Mouse (Mus musculus): ENCODE data around the gene Scamp4.
A peak's percentile ranks its signal among the peaks of the same experiment; 100 is the strongest.
"Not testable (repeated sequence)": the region's sequence is repeated elsewhere in the genome, so short reads cannot be mapped to it uniquely, and the experiment has no call there.

Gene Scamp4

DNA sequence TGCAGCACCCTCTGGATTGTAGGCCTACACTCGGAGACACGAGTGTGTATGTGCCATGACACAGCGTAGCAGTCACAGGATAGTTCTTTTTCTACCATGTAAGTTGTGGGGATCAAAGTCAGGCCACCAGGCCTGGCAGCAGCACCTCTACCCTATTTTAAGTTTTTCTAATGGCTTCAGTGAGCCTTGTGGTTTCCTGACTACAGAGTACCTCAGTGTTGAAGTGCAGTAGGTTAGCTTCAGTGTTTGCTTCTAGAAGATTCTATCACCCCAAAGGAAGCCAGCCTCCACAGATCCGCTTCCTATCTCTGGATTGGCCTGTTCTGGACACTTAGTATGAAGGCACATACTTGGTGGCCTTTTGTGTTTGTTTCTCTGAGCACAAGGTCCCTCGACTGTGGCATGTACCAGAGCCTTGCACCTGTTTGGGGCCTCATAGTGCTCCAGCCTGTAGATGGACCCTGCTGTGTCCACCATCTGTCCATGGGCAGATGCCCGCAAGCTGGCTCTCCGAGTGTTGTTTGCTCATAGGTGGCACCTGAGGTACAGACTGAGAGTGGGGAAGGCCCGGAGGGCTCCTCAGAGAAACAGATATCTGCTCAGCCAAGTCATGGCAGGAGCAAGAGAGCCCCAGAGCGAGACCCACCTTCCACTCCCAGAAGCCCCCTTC lies 7.6 kb downstream of the Scamp4 start:
- DNase-seq (ENCODE audit: low spot score) = no peak

DNA sequence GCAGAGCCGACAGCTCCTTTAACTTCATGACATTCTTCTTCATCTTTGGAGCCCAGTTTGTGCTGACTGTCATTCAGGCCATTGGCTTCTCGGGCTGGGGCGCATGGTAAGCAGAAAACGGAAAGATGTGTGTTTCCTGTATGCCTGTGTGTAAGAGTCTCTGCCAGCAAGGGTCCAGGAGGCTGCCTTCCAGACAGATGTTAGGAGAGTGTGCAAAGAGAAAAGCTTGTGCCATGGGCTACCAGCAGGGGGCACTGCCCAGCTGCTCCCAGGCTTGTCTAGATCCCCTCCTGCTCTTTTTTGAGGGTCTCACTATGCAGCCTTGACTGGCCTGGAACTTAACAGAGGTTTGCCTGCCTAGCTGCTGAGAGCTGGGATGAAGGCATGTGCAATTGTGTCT lies 8.4 kb downstream of the Scamp4 start:
- DNase-seq (ENCODE audit: low spot score) = no peak

DNA sequence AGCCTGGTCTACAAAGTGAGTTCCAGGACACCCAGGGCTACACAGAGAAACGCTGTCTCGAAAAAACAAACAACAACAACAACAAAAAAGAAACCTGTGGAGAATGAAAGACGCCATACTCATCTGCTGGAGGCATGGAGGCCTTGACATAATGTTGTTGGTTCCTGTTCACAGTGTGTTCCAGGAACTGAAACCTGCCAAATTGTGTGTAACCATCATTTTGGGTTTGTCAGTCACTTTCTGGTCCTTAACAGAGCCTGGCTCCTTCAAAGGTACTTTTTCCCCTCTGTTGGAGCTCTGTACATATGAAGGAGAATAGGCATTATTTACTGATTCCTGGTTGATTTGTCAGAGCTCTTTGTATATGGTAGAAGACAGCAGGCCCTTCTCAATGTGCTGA lies 9.2 kb downstream of the Scamp4 start:
- no peak for DNase-seq (ENCODE audit: low spot score)

- no peak for DNase-seq (ENCODE audit: low spot score)
Measured at GRCm38 (mm10) chr10:80613821-80614220, 11.1 kb downstream of the Scamp4 start.

GRCm38 (mm10) chr10:80614351-80614750 lies 11.7 kb downstream of the Scamp4 start:
- no peak for DNase-seq (ENCODE audit: low spot score)

- DNase-seq (ENCODE audit: low spot score) = no peak
Measured at GRCm38 (mm10) chr10:80618181-80618580, 15.5 kb downstream of the Scamp4 start.

GRCm38 (mm10) chr10:80619465-80620244 lies 17.0 kb downstream of the Scamp4 start:
- DNase-seq (ENCODE audit: low spot score) = no peak

DNA sequence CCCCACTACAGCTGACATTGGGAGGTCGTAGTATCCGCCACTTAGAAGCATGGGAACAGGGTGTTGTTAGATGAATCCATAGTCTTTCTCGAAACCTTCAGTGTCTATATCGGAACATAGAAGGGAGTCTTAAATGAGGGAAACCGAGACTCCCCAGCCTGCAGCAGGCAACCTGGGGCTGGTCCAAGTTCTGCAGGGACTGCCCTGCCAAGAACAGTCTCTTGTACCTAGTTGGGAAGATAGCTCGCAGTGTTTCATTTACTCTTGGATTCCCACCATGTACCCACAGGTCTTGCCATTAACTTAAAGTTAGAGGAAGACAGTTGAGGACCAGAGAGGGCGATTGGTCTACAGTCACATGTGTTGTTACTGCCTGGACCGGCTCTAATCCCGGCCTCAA lies 17.7 kb downstream of the Scamp4 start:
- no peak for DNase-seq (ENCODE audit: low spot score)

DNA sequence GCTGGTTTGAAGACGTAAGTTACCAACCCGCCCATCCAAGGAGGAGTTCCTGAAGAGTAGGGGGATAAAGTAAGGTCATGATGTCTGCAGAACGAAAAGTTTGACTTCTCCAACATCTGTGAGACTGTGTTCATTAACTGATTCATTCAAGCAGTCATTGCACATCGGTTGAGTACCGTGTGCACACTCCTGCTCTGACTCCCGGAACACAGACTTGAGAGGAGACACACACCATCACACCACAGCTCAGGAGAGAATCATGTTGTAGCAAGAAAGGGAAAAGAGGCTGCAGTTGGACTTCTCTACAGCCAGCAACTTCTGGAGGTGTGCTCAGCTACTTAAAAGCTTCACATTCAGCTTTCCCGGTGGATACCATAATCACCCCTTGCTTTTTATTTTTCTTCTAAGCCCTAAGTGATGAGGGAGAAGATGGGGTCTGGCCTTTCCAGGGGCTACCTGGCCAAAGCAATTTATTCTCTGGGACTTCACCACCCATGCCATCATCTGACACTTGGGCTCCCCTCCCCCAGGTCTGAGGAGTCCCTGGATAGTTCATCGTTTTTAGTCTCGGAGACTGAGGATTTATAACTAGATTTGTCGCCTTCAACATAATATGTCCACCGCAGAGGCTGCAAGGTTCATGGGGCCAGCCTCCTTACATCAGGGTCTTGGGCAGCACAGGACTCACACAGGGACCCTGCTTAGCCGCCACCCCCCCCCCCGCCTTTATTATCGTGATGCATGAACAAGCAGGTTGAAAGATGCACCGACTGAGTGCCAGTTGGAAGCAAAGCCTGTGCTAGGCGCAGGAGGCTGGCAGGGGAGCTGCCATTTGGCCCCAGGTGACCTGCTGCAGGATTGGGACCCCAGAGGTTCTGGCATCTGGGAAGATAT lies 18.4 kb downstream of the Scamp4 start:
- no peak for DNase-seq (ENCODE audit: low spot score)

GRCm38 (mm10) chr10:80621690-80621939 lies 18.9 kb downstream of the Scamp4 start:
- no peak for DNase-seq (ENCODE audit: low spot score)

GRCm38 (mm10) chr10:80621940-80622660 lies 19.4 kb downstream of the Scamp4 start:
- DNase-seq (ENCODE audit: low spot score) = peak; percentile 100

- DNase-seq (ENCODE audit: low spot score) = peak; percentile 73
Measured at GRCm38 (mm10) chr10:80622661-80623456, 20.2 kb downstream of the Scamp4 start, which contains the start of gene Csnk1g2. Gene Csnk1g2, plus strand, starts transcription at chr10:80622838.

DNA sequence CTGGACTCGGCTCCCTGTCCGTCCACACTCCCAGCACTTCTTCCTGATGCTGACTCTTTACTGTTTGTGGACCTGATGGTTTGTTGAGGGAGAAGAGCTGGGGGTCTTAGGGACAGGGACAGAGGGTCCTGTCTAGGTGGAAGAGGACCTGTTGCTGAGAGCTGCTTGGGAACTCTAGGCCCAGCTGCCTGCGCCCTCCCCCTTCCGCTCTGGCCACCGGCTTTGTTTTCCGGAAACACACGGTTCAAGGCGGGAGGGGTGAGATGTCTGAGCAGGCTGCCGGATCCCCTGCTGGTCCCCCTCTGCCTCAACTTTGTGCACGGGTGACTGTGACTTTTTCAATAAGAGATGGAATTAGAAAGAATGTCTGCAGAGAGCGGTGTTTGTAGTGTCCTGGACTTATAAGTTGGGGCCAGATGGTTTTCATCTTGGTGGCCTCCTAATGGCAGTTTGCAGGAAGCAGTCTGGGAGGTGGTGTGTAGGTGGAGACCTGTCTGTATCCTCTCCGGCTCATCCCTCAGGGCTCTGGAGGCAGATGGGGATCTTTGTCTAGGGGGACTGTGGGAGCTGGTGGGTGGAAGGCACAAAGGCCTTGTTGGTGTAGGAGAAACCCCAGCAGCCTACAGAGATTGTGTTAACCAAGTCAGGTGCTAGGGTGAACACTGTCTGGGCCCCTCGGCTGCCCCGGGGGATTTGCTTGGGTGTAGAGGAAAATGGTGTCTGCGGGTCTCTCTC lies 21.0 kb downstream of the Scamp4 start:
- peak; percentile 57 for DNase-seq (ENCODE audit: low spot score)

- no peak for DNase-seq (ENCODE audit: low spot score)
Measured at GRCm38 (mm10) chr10:80625764-80626163, 23.1 kb downstream of the Scamp4 start.

DNA sequence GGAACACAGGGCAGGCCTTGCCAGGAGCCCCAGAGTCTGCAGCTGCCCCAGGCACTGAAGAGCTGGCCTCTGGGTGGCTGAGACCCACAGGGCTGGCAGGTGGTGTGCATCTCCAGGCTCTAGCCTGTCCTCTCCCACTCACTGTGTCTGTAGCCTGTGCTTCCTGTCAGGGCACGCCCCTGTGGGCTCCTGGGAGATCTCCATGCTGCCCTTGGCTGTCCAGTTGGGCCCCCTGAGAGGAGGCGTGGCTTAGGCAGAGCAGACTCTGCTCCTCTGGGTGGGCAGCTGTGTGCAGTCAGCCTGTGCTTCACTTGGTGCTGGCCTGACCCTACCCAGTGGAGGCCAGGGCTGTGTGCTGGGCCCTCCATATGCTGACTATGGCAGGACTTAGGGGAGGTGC lies 25.0 kb downstream of the Scamp4 start:
- no peak for DNase-seq (ENCODE audit: low spot score)

DNA sequence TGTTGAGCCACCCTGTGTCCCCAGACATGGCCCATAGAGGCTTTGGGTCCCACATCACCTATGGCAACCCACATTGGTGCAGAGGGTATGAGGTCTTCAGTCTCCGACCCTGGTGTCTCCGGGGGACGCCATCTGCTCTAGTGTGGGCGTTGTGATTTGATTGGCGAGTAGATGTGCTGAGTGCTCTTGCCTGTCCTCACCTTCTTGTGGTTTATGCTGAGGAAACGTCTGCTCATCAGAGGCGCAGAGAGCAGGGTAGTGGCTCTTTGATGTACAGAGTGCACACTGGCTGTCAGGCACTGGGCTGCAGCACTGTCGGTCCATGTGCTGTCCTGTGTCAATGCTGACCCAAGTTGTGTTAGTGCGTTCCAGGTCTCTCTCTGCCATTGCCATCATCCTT lies 26.3 kb downstream of the Scamp4 start:
- no peak for DNase-seq (ENCODE audit: low spot score)

- no peak for DNase-seq (ENCODE audit: low spot score)
Measured at GRCm38 (mm10) chr10:80635345-80635744, 32.7 kb downstream of the Scamp4 start.

DNA sequence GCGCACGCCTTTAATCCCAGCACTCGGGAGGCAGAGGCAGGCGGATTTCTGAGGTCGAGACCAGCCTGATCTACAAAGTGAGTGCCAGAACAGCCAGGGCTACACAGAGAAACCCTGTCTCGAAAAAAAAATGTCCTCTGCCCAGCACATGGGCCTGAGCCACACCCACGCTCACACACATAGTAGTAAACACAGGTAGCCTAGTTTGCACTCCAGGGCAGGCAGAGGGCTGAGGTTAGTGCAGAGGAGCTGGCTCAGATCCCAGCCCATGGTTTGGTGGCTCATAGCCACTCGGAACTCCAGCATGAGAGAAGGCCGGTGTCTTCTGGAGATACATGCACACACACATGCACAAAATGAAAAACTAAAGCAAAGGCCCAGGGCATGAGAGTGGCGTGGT lies 44.3 kb downstream of the Scamp4 start:
- no peak for DNase-seq (ENCODE audit: low spot score)

DNA sequence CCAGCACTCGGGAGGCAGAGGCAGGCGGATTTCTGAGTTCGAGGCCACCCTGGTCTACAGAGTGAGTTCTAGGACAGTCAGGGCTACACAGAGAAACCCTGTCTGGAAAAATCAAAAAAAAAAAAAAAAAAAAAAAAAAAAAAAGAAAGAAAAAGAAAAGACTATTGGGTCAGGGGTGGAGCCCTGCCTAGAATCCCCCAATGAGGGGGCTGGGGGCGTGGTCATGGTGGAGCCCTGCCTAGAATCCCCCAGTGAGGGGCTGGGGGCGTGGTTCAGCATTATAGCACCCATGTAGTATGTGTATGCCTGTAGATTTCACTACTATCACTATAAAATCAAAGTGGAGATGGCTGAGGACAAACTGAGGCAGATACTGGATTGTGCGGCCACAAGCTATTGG lies 47.2 kb downstream of the Scamp4 start:
- not testable (repeated sequence) for DNase-seq (ENCODE audit: low spot score)

- DNase-seq (ENCODE audit: low spot score) = no peak
Measured at GRCm38 (mm10) chr10:80650392-80650791, 47.7 kb downstream of the Scamp4 start.

All from layer of hippocampus, adult 11-12 months (tissue).